Mouse (Mus musculus) lung, postnatal 10 days (tissue): Measurements from ENCODE around the gene Psmb10.
A peak's percentile ranks its signal among the peaks of the same experiment; 100 is the strongest.
"Not testable (repeated sequence)": the region's sequence is repeated elsewhere in the genome, so short reads cannot be mapped to it uniquely, and the experiment has no call there.

Experiments used
- DNase-seq: peaks from one replicate; pipeline ENCODE4 v3.0.0; 2021

Gene Psmb10

DNA sequence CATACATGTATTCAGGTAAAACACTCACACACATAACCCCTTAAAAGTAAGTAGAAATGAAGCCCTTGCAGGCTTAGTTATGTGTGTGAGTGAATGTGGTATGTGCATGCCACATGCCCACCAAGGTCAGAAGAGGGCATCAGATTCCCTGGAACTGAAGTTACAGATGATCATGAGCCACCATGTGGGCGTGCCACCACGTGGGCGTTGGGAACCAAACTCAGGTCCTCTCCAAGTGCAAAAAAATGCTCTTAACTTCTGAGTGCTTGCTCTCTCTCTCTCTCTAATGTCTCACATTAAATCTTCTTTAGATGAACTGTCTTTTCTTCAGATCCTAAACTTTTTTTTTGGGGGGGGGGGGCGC lies at the start of gene Psmb10:
Gene Psmb10, minus strand, starts transcription at position 139 of the 364 bp plus-strand sequence.
- DNase-seq: peak; percentile 40

DNA sequence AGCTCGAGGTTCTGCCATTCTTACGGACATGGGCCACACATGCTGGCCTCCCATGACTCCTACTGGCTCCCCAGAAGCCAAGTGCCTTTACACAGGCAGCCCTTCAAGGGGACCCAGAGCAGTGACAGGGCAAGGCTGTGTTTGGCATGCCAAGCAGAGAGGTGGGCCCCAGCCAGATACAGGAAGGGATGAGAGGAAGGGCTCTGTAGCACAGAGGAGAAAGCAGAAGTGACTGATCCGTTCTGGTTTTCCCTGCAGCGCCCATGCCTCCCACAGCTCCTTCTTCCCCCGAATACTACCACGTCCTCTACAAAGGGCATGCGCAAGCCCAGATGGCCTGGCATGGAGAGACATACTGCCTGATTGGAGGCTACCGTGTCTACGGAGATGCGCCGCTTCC lies 45.2 kb upstream of the Psmb10 start:
- not testable (repeated sequence) for DNase-seq

DNA sequence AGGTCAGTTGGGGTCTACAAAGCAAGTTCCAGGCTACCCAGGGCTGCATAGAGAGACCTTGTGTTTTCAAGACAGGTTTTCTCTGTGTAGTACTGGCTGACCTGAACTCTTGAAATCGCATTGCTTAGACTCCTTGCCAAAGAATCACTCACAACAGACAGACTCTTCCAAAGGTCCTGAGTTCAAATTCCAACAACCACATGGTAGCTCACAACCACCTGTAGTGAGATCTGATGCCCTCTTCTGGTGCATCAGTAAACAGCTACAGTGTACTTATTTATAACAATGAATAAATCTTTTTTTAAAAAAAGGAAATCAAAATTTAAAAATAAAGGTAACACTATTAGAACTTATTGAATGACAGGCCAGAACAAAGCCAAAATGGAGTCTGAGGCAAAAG lies 42.9 kb upstream of the Psmb10 start:
- DNase-seq: no peak

DNA sequence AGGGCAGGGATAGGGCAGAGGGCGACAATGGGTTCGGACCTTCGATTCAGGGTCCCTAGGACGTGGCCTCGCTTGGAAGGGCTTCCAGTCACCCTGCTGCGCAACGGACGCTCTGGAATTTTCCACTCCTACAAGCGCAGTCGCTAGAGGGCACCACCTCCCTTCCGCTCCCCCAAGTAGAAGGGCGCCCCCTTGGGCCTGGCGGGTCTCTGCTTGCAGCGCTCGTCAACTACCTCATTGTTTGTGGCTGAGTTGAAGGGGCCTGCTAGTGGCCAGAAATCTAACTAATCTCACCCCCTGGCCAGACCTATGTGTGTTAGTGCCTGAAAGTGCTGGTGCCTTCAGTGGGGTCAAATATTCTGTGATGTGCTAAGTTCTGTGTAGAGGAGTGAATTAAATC lies 41.1 kb upstream of the Psmb10 start, which contains the start of gene Dpep3:
Gene Dpep3, minus strand, starts transcription at position 105 of the 400 bp plus-strand sequence.
- DNase-seq: no peak

DNA sequence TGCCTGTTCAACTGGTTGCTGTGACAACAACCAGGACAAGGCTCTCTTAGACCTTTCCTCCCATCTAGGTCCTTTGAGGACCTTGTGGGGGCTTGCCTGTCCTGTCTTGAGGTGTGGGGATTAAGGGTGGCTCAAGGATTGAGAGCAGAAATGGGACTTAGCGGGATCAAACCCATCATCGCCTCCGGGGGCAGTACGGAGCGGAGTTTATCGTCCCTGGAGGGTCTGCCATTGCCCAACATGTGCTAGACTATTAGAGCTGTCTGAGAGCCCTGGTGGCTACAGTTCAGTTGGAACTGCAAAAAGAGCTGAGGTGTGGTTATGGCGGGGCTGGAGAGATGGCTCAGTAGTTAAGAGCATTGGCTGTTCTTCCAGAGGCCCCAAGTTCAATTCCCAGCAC lies 37.1 kb upstream of the Psmb10 start:
- DNase-seq: no peak

DNA sequence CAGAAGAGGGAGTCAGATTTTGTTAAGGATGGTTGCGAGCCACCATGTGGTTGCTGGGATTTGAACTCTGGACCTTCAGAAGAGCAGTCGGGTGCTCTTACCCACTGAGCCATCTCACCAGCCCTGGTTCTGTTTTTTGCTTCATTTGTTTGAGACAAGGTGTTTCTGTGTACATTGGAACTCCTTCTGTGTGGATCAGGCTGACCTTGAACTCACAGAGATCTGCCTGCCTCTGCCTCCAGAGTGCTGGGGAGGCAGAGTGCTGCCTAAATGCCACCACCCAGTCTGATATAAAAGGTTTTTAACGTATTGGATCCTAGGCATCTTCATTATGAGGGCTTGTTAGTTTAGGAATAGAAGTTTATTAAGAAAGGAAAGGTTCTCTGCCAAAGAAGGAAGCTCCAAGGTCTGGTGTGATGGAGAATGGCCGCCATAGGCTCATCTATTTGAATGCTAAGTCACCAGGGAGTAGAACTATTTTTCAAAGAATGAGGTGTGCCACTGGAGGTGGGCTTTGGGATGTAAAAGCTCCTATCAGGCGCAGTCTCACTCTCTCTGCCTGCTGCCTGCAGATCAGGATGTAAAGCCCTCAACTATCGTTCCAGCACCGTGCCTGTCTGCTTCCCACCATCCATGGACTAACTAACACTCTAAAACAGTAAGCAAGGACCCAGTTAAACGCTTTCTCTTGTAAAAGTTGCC lies 32.9 kb upstream of the Psmb10 start:
- no peak for DNase-seq

DNA sequence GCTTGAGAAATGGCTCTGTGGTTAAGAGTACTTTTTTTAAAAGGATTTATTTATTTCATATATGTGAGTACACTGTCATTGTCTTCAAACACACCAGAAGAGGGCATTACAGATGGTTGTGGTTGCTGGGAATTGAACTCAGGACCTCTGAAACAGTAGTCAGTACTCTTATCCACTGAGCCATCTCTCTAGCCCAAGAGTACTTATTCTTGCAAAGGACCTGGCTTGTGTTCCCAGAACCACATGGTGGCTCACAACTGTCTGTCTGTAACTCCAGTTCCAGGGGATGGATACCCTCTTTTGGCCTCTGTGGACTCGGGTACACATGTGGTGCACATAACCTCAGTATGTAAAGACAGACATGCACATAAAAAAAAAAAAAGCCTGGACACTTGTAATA lies 31.1 kb upstream of the Psmb10 start:
- DNase-seq: no peak

DNA sequence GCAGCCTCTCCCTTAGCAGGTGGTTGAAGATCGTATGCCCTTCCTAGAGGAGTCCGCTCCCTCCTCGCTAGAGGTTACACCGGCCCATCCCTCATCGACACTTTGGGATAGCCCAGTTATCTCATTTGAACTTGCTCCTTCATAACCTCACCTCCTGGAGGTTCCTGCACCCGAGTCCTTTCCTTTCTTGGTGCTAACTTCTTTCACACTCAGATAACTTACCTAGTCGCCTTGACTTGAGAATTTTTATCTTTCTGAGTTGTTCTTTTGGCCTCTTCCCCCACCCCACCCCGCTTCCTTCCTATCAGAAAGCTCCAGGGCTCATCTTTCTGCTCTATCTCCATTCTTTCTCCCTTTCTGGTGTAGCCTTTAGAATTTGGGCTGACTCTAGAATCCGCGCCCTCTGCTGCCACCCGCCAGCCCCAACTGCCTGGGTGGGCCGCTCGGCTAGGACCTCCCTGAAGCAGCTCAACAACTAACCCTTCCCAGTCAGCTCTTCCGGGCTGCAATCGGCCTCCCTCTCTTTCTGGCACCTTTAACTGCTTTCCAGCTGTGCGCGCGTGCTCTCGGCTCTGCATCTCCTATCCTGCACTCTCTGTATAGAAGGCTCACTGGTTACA lies 28.6 kb upstream of the Psmb10 start:
- peak; percentile 82 for DNase-seq

DNA sequence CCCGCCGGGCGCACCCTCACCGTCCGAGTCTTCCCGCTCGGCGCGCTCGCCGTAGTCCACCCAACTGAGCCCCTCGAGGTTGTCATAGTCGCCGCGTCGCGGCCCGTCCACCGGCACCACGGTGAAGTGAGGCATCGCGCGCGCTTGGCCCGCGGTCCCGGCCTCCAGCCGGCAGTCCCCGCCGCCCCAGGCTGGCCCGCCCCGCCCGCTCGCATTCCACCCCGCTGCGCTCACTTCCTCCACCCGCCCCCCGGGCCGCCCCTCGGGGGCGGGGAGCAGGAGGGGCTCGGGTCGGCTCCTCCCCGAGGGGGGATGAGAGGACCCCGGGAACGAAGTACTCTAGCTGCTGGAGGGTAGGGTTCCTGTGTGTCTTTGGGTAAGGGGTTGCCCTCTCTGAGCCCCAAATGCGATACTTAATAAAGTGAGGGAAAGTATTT lies 27.7 kb upstream of the Psmb10 start, which contains the start of gene Slc12a4:
Gene Slc12a4, minus strand, starts transcription at position 193 of the 437 bp plus-strand sequence.
- peak; percentile 93 for DNase-seq

DNA sequence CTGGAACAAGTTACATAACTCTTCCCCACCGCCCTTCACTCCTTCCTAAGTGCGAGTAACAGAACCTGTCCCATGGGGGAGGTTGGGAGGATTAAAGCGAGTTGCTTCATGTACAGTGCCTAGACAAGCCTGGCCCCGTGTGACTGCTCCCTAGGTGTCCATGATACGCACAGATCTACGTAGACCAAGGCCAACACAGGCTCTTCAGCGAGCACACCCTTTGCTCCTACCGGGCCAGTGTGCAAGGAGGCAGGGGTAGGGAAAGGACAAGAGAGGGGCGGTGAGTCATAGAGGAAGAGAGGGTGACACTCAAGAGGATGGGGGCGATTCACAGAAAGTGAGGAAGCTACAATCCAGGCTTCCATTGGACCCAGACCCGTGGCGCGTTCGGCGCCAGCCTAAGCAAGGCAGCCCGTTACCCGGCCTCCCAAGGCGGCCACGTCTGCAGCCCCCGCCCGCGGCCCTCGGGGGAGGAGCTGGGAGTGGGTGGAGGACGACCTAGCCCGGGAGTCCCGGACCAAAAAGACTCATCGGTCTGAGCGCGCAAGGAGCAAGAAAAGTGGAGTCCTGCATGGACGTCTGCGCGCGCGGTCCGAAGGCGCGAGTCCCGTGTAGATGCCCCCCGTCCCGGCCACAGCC lies 27.1 kb upstream of the Psmb10 start:
- peak; percentile 78 for DNase-seq

DNA sequence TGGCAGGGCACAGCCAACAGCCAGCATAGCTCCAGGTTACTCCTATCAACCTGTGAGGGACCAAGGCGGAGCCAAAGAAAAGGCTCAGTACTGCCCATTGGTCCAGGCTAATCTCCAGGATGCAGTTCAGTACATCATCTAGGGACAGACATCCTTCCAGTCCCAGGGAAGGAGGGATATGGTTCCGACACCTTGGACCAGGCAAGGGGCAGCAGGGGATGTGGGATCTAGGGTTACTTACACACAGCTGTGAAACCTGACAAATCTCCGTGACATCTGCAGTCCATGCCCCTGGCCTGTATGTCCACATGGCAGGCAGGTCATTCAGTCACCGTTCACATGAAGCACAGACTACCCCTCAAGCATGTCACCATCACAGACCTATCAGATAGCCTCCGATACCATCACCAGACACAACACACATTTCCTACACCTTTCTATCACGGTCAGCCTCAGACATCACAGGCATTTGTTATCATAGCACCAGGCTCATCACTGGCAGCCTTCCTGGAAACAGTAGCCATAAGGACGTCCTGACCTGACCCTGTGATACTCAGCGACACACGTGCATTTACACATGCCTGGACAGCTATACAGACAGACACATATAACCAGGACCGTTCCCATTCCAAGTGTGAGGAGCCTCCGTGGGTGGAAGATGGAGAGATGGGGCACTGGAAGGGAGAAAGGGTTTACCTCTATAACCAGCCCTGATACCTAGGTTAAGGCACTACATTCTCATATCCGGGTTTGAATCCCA lies 26.4 kb upstream of the Psmb10 start:
- DNase-seq: no peak

DNA sequence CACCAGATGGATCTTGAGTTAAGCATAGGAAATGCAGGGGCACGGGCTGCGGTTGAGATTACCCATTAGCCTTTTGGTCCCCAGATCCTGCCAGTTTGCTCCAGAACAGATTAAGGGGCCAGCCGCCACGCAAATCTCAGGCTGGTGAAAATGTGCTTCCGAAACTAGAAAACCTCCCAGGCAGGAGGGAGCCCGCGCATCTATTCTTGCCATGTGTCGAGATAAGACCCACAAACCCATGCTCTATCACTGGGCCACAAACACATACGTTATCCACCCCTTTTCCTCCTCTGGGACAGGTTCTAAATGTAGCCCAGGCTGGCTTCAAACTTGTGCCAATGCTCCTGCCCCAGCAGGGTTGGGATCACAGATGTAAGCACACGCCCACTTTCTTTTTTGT lies 23.3 kb upstream of the Psmb10 start:
- DNase-seq: no peak

DNA sequence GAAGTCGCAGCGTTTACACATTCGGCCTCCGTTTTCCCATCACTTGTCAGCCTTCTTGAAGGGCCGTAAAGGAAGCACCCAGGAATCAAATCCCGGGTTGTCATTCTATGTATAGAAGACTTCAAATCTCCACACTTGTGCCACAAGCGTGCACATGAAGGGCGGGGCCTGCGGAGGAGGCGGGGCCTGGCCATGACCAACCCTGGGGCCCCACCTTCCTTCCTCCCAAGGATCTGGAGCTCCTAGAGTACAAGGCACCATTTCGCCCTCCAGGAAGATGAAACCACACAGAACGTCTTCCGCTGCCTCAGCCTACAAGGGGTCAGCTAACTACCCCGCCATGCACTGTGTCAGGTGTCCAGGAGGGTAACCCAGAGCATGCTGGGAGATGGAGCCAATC lies 22.9 kb upstream of the Psmb10 start:
- DNase-seq: no peak

DNA sequence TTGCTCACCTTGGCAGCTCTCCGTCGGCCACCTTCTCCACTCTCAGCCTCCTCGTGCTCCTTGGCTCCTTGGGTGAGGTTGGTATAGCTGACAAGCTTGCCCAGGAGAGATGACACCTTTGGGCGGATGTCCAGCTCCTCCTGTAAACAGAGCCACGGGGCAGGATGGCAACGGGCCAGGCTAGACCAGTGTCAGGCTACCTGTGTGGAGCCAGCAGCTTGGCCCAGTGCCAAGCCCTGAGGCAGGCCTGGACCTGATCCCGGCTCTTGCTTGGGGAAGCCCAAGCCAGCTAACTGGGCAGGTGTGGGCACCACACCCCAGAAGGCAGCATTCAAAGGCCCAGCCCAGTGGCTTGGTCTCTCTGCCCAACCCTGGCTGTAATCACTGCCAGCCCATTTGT lies 21.1 kb upstream of the Psmb10 start:
- DNase-seq: peak; percentile 56

DNA sequence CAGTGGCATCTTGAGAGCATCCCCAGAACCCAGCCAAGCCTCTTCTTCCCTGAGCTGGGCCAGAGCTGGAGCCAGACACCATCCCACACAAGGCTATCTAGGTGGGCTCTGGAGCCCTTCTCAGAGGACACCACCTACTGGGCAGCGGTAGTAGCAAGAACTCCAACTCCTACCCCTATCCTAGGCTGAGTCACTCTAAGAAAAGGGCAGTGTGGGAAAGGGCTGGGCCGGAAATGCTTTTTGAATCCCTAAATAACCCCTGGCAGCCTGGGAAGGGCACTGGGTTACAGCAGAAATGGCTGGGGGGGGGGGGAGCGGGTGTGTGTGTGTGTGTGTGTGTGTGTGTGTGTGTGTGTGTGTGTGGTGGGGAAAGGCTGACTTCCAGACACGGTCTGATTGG lies 19.6 kb upstream of the Psmb10 start:
- DNase-seq: peak; percentile 79

DNA sequence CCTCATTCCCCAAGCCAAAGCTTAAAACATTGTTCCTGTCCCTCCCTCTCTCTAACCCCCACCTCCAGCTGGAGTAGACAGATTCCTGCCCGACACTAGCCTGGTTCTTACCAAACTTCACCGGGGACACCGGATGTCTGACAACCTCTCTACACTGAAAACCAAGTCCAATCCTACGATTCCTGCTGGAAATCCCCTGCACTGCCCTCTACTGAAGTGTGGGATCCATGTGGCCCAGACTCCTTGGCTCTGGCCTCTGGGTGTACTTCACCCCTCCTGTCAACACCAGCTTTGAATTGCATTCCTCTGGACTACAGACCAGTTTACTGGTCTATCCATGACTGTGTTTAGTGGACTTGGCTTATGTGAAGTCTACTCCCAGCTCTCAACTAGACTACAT lies 18.3 kb upstream of the Psmb10 start:
- DNase-seq: peak; percentile 35

DNA sequence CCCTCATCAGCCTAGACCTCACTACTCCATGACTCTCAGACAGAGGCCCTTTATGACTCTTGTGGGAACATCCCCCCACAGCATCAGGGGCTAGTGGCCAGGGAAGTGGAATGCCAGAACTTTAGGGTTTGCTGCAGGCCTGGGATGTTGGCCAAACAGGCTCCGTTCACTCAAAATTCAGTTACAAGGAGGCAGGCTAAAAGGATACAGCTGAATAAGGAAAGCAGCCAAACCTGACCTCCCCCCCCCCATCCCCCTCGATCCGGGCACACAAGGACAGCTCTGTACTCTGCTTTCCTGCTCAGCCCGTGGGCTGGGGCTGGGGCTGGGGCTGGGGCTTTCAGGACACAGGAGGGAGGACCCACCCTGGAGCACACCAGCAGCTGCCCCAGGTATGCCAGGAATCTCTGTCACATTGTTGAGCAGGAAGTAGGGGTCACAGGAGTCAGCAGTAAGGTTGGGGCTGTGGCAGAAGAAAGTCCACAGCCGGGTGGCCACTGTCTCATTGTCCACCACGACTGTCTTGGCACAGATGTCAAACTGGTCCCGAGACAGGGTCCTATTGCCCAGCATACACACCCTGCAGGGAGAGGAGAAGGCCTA lies 12.9 kb upstream of the Psmb10 start:
- DNase-seq: peak; percentile 81

DNA sequence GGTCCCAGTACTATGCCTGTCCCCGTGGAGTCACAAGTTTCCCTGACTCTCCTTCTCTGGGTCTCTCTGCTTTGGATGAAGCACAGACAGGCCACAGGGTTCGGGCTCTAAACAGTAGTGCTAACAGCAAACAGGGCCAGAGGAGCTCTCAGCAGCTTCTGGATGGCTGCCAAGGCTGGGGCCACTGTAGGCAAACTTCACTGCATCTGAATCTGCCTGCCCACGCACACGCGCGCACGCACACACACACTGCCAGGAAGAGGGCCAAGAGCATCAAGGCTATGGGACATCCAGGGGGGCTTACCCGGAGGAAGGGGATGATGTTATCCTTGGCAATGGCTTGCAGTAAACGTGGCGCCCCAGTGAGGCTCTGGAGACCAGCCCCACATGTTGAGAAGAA lies 11.1 kb upstream of the Psmb10 start:
- DNase-seq: peak; percentile 71

DNA sequence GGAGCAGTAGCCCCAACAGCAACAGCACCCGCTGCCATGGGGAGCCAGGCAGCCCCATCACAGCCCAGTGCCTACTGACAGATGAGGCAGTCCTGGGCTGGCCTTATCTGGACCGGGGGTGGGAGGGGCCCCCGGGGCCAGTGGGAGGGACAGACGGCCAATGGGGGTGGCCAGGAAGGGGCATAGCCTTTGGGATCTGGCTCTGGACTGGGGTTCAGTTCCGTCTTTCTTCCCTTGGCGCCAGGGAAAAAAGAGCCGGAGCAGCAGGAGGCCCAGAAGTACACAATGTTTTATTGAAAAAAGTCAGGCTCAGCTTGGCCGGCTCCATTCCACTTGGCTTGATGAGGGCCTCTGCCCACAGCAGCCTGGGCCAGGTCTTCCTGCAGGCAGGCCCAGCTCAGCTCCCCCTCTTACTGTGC lies 5.1 kb upstream of the Psmb10 start, which contains the start of gene Lcat:
Gene Lcat, minus strand, starts transcription at position 62 of the 419 bp plus-strand sequence.
- DNase-seq: no peak

DNA sequence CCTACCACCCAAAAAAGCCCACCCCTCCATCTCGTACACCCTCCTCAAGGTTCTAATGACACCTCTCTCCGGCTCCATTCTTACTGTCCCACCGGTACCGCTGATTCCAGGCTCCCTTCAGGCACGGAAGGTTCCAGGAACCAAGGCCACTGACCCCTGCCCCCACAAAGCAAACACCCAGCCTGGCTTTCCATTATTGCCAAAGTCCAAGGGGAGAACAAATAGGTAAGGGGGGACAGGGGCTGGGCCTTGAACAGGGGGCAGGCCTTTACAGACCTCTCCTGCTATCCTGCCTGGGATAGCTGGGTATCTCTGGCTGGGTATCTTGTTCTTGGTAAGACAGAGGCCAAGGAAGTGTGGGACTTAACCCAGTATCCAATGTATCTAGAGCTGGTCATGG lies 4.3 kb upstream of the Psmb10 start:
- DNase-seq: no peak

DNA sequence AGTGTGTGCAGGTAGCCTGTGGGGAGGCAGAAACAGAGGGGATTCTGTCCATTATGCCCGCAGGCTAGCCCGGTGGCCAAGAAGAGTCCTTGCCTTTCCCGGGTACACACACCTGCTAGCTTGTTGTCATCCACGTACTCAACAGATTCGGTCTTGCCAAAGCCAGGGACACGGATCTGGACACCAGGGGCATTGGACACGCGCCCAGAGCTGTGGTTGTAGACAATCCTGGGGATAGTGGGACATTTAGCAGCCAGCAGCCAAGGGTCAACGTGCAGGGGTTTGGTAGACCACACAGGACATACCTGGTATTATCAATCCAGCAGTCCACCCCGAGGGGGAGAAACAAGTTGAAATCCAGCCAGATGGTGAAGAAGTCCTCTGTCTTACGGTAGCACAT lies 3.8 kb upstream of the Psmb10 start:
- no peak for DNase-seq

DNA sequence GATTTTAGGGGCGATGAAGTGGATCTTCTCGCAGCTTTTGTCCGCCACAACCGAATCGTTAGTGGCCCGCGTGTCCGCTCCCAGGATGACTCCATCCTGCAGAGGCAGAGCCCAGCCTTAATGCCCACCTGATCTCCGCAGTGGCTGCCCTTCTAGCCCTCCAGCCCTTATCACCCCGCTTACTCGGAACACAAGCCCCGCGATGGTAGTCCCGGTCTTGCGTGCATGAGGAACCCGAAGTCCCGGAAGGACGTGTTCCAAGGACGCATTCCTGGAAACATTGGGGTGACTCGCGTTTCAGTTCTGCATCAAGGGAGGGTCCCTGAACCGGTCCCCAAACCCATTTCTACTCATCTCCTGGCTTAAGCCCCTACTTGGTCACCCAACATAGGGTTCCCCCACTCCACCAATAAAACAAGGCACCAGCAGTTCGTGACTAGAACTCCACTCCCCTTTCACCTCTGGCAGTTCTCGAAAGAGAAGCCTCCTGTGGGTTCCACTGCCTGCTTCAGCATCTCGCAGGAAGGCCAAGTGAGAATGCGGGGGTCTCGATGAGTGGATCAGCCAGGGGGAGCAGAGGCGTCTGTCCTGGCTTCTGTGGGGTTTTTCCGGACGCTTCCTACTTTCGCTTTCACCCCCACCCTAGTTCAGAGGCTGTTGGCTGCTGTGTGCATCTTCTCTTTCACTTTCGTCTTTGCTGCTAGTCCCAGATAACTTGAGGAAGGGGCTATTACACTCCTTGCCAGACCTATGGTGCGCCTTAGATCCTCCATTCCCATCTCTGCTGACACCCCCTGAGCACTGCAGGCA lies 543 bp downstream of the Psmb10 start:
- DNase-seq: peak; percentile 54
